Mouse (Mus musculus): ENCODE results near the gene Pitx2. TPM values are rescaled to one million over a fixed set of nuclear protein-coding genes. Genes with fewer than 3 reads are reported as not detected.
A peak's percentile ranks its signal among the peaks of the same experiment; 100 is the strongest.

Pitx2 gene
- polyA plus RNA-seq, 1 experiment from 2014 or later, result 1.6 TPM

GRCm38 (mm10) chr3:129204441-129205313, 5.0 kb downstream of the Pitx2 start:
- ATAC-seq (ENCODE audit: low FRiP score, low read depth), result peak; percentile 94
- Histone ChIP-seq H3K4me2 (peak overlapping the region; percentile 82), H3K9ac (peak overlapping the region; percentile 0; the same call in 1 of the 2 replicates), H3K4me1 (replicated peaks) (peaks cover 17% of the 10 kb centered on the region), H3K9me3 (no peaks in the 10 kb centered on the region), H3K27ac (replicated peaks) (no peak overlapping the region), H3K36me3 (no peaks in the 10 kb centered on the region), H3K4me3 (peak overlapping the region; percentile 40), H3K27me3 (peaks cover 90% of the 10 kb centered on the region)
- WGBS, result under 1% methylated on average over 48 of the region's 48 CpGs

DNA sequence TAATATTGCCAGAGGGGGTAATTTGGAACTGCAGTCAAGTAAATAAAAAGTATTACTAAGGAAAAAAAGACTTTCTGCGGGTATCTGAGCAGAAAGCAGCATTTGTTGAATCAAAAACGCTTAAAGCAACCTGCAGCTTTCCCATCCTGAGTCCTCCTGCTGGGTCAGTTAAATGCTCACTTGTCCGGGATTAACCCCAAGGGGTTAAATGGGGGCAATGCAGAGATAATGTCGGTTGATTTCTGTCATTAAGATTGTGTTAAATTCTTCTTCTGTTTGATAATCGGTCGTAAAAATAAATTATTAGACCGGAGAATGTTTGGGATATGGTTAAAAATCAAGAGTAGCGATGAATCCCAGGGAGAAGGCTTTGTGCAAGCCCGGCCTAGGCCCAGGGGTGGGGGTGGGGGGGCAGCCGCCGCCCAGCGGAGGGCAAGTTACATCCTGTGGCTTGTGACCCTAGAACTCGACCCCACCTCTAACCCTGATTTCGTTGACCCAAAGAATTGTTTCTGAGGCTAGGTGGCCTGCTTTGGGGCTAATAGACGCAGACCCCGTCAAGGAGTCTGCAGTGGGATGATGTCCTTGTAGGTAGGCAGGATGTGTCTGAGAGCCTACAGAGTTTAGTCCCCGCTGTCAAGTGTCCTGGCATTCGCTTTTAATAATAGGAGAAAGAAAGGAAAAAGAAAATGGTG, 6.0 kb downstream of the Pitx2 start:
- ATAC-seq (ENCODE audit: low FRiP score, low read depth), result no peak
- no peak overlapping the region for H3K4me2 ChIP-seq
- H3K27ac ChIP-seq (replicated peaks), result no peak overlapping the region
- 2% methylated on average over 18 of the region's 18 CpGs for WGBS
- peaks cover 91% of the 10 kb centered on the region for H3K27me3 ChIP-seq
- H3K4me3 ChIP-seq, result no peak overlapping the region
- H3K9ac ChIP-seq, result no peak overlapping the region
- peaks cover 11% of the 10 kb centered on the region for H3K4me1 ChIP-seq (replicated peaks)
- H3K36me3 ChIP-seq, result no peaks in the 10 kb centered on the region
- no peaks in the 10 kb centered on the region for H3K9me3 ChIP-seq

DNA sequence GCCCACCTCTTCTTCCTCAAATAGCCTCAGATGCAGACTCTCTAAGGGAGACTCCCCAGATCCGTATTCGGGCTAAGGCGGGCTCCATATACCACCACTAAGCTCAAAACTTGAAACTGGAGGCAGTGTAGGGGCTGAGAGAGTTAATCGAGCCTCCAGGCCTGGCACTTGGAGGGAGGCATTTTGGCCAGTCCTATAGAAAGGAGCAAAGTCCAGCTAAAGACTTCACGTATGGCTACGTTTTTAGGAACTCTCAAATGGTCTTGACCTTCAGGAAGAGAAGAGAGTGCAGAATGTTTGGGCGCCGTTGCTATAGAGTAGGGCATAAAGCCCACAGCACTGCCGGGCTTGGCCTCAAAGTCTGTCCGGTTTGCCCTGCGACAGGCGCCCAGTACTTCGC, 7.1 kb downstream of the Pitx2 start:
- H3K9me3 ChIP-seq, result no peaks in the 10 kb centered on the region
- no peak overlapping the region for H3K4me2 ChIP-seq
- H3K27ac ChIP-seq (replicated peaks), result no peak overlapping the region
- no peak for ATAC-seq (ENCODE audit: low FRiP score, low read depth)
- H3K9ac ChIP-seq, result no peak overlapping the region
- 2% methylated on average over 13 of the region's 13 CpGs for WGBS
- peaks cover 11% of the 10 kb centered on the region for H3K4me1 ChIP-seq (replicated peaks)
- H3K27me3 ChIP-seq, result peaks cover 94% of the 10 kb centered on the region
- H3K4me3 ChIP-seq, result no peak overlapping the region
- no peaks in the 10 kb centered on the region for H3K36me3 ChIP-seq

- H3K36me3 ChIP-seq, result no peaks in the 10 kb centered on the region
- peaks cover 94% of the 10 kb centered on the region for H3K27me3 ChIP-seq
- WGBS, result under 1% methylated on average over 24 of the region's 24 CpGs
- no peak for ATAC-seq (ENCODE audit: low FRiP score, low read depth)
- H3K9me3 ChIP-seq, result no peaks in the 10 kb centered on the region
- no peak overlapping the region for H3K4me3 ChIP-seq
- no peak overlapping the region for H3K27ac ChIP-seq (replicated peaks)
- H3K9ac ChIP-seq, result no peak overlapping the region
- peaks cover 11% of the 10 kb centered on the region for H3K4me1 ChIP-seq (replicated peaks)
- H3K4me2 ChIP-seq, result no peak overlapping the region
These were observed 7.8 kb downstream of the Pitx2 start for GRCm38 (mm10) chr3:129207231-129208030.

GRCm38 (mm10) chr3:129208031-129208380, 8.3 kb downstream of the Pitx2 start:
- Histone ChIP-seq H3K4me2 (no peak overlapping the region), H3K9me3 (no peaks in the 10 kb centered on the region), H3K9ac (no peak overlapping the region), H3K4me3 (no peak overlapping the region), H3K36me3 (no peaks in the 10 kb centered on the region), H3K27me3 (peaks cover 94% of the 10 kb centered on the region), H3K4me1 (replicated peaks) (peaks cover 11% of the 10 kb centered on the region), H3K27ac (replicated peaks) (no peak overlapping the region)
- ATAC-seq (ENCODE audit: low FRiP score, low read depth), result no peak
- WGBS, result 2% methylated on average over 7 of the region's 7 CpGs

DNA sequence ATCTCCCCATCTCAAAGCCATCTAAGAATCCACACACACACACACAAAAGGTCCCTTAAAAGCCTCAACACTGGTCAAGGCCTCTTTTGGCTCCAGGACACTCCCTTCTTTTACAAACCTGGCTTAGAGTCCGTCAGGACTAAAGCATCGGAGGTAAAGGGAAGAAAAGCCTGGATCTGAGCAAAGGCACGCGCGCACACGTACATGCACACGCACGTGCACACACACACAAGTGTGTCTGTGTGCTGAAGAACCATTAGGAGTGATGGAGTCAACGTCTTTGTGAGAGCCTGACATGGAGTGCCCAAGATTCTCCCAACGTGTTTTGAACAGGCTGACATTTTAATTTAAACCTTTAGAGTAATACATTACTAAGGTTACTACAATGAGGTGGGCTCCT, 8.7 kb downstream of the Pitx2 start:
- ATAC-seq (ENCODE audit: low FRiP score, low read depth), result no peak
- Histone ChIP-seq H3K9me3 (no peaks in the 10 kb centered on the region), H3K27ac (replicated peaks) (no peak overlapping the region), H3K4me1 (replicated peaks) (peaks cover 11% of the 10 kb centered on the region), H3K4me3 (no peak overlapping the region), H3K36me3 (no peaks in the 10 kb centered on the region), H3K9ac (no peak overlapping the region), H3K4me2 (no peak overlapping the region), H3K27me3 (peaks cover 94% of the 10 kb centered on the region)
- WGBS, result 1% methylated on average over 10 of the region's 10 CpGs

DNA sequence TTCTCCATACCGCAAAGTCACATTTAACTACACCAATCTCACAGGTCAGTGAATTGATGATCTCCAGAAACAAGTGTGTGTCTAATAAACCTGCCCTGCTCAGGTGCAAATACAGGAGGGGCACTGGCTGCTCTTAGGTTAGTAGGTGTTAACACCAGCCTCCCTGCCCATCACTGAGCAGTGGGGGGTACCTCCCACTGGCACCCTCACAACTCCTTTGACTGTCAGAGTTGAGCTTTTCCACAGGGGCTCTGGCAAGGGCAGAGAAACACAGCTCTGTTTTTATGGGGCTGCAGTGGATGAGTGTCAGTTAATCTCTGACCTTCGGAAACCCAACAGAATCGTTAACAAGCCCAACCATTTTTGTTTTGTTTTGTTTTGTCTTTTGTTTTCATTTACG, 9.6 kb downstream of the Pitx2 start:
- H3K4me3 ChIP-seq, result no peak overlapping the region
- no peaks in the 10 kb centered on the region for H3K36me3 ChIP-seq
- H3K9me3 ChIP-seq, result no peaks in the 10 kb centered on the region
- no peak overlapping the region for H3K4me2 ChIP-seq
- ATAC-seq (ENCODE audit: low FRiP score, low read depth), result no peak
- H3K4me1 ChIP-seq (replicated peaks), result peaks cover 14% of the 10 kb centered on the region
- peaks cover 93% of the 10 kb centered on the region for H3K27me3 ChIP-seq
- H3K27ac ChIP-seq (replicated peaks), result no peak overlapping the region
- no peak overlapping the region for H3K9ac ChIP-seq
- 3% methylated on average over 4 of the region's 4 CpGs for WGBS

GRCm38 (mm10) chr3:129209771-129210170, 10.1 kb downstream of the Pitx2 start:
- Histone ChIP-seq H3K27ac (replicated peaks) (no peak overlapping the region), H3K4me2 (no peak overlapping the region), H3K36me3 (no peaks in the 10 kb centered on the region), H3K9me3 (no peaks in the 10 kb centered on the region), H3K4me1 (replicated peaks) (peaks cover 15% of the 10 kb centered on the region), H3K4me3 (no peak overlapping the region), H3K27me3 (peaks cover 92% of the 10 kb centered on the region), H3K9ac (no peak overlapping the region)
- ATAC-seq (ENCODE audit: low FRiP score, low read depth), result no peak
- 0% methylated on average over 4 of the region's 4 CpGs for WGBS

DNA sequence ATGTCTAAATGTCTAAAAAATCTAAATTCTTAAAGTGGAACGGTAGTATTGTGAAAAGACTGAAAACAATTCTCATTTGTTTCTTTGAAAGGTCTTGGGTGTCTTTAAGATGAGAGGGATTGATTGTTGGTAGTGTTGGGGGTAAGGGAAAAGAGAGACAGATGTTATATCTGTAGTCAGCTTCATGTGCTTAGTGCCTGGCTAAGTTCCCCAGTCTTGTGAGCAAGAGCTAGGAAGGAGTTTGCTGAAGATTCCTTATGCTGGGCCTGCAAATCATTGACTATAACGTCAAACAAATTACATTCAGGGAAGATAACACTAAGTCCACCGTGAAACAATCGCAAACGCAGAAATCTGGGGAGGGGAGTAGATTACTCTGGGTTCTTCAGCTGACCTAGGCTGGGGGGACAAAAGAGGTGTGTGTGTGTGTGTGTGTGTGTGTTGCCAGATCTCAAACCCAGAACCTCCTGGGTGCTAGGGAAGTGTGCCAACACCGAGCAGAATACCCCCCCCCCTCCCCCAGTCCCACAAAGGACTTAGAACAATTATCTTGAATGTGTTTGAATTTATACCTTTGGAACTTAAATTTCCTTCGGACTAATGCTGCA, 12.5 kb downstream of the Pitx2 start:
- under 1% methylated on average over 7 of the region's 7 CpGs for WGBS
- no peak overlapping the region for H3K27ac ChIP-seq (replicated peaks)
- ATAC-seq (ENCODE audit: low FRiP score, low read depth), result no peak
- H3K9ac ChIP-seq, result no peak overlapping the region
- peaks cover 13% of the 10 kb centered on the region for H3K4me1 ChIP-seq (replicated peaks)
- no peak overlapping the region for H3K4me2 ChIP-seq
- no peak overlapping the region for H3K4me3 ChIP-seq
- H3K27me3 ChIP-seq, result peaks cover 80% of the 10 kb centered on the region
- no peaks in the 10 kb centered on the region for H3K9me3 ChIP-seq
- no peaks in the 10 kb centered on the region for H3K36me3 ChIP-seq

DNA sequence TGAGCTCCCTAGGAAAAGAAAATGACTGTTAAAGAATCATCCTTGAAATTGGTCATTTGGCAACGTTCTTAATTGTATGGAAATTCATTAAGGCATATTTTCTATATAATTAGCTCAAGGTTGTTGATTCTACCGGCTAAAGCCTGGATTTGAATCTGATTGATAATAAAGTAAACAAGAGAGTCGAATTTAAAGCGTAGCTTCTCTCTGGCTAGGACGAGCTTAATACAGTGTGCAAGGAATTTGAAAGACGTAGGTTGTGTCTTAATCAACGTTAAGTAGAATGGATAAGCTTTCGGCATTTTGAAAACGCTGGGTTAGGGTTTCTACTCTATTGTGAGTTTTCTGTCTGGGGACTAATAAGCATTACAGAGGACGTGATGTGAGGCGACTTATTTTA, 13.1 kb downstream of the Pitx2 start:
- WGBS, result 1% methylated on average over 11 of the region's 11 CpGs
- H3K4me1 ChIP-seq (replicated peaks), result peaks cover 13% of the 10 kb centered on the region
- H3K4me2 ChIP-seq, result no peak overlapping the region
- no peak overlapping the region for H3K4me3 ChIP-seq
- peaks cover 80% of the 10 kb centered on the region for H3K27me3 ChIP-seq
- no peak for ATAC-seq (ENCODE audit: low FRiP score, low read depth)
- no peaks in the 10 kb centered on the region for H3K9me3 ChIP-seq
- H3K36me3 ChIP-seq, result no peaks in the 10 kb centered on the region
- H3K27ac ChIP-seq (replicated peaks), result no peak overlapping the region
- no peak overlapping the region for H3K9ac ChIP-seq

GRCm38 (mm10) chr3:129213633-129214145, 14.0 kb downstream of the Pitx2 start:
- Histone ChIP-seq H3K4me3 (peak overlapping the region; percentile 38), H3K27ac (replicated peaks) (no peak overlapping the region), H3K36me3 (no peaks in the 10 kb centered on the region), H3K4me2 (peak overlapping the region; percentile 65), H3K27me3 (peaks cover 80% of the 10 kb centered on the region), H3K9me3 (no peaks in the 10 kb centered on the region), H3K9ac (no peak overlapping the region), H3K4me1 (replicated peaks) (peaks cover 13% of the 10 kb centered on the region)
- WGBS, result under 1% methylated on average over 39 of the region's 39 CpGs
- peak; percentile 87 for ATAC-seq (ENCODE audit: low FRiP score, low read depth)

All from hindbrain, embryonic 15.5 days (tissue).